Mouse (Mus musculus) midbrain, embryonic 13.5 days (tissue): ENCODE data around the gene Gm17416. TPM values are rescaled to one million over a fixed set of nuclear protein-coding genes. Genes with fewer than 3 reads are reported as not detected.

Experiments
- ATAC-seq: fragments of 200-750 bp; cut with Nextera tagmentation; 2 replicates; pipeline ENCODE4 v1.8.0; 2017; ENCODE audit warnings: mild to moderate bottlenecking, moderate TSS enrichment, moderate library complexity
- H3K27ac ChIP-seq: fragments of 300-500 bp; sonication (generic); 2 replicates; pipeline ENCODE4 v1.5.1; 2015; ENCODE audit warnings: inconsistent platforms, mild to moderate bottlenecking, moderate library complexity
- H3K27me3 ChIP-seq: fragments of 300-500 bp; sonication (generic); 2 replicates; pipeline ENCODE4 v1.6.1; 2015; ENCODE audit warnings: mild to moderate bottlenecking, inconsistent platforms
- H3K36me3 ChIP-seq: fragments of 300-500 bp; sonication (generic); 2 replicates; pipeline ENCODE4 v1.6.1; 2015; ENCODE audit warnings: mild to moderate bottlenecking, inconsistent platforms
- H3K4me1 ChIP-seq: fragments of 300-500 bp; sonication (generic); replicated peaks from 2 replicates; pipeline ENCODE4 v1.6.1; 2015; ENCODE audit warnings: inconsistent platforms
- H3K4me2 ChIP-seq: fragments of 300-500 bp; sonication (generic); replicated peaks from 2 replicates; pipeline ENCODE4 v1.6.1; 2015; ENCODE audit warnings: moderate library complexity, mild to moderate bottlenecking, inconsistent platforms
- H3K4me3 ChIP-seq: fragments of 300-500 bp; sonication (generic); replicated peaks from 2 replicates; pipeline ENCODE4 v1.5.1; 2015; ENCODE audit warnings: mild to moderate bottlenecking, inconsistent platforms
- H3K9ac ChIP-seq: fragments of 300-500 bp; sonication (generic); replicated peaks from 2 replicates; pipeline ENCODE4 v1.6.1; 2015; ENCODE audit warnings: mild to moderate bottlenecking, inconsistent platforms
- H3K9me3 ChIP-seq: fragments of 300-500 bp; sonication (generic); 2 replicates; pipeline ENCODE4 v1.6.1; 2016; ENCODE audit warnings: mild to moderate bottlenecking, inconsistent platforms
- WGBS: fragments of 180-500 bp; shearing (Covaris S2); methylation state at CpG from one replicate; pipeline ENCODE4 v1.1.7; 2015; 5-methylcytosine and 5-hydroxymethylcytosine counted together
- polyA plus RNA-seq: library from polyadenylated mRNA; unstranded; fragments of >200 nt; fragmentation: Nextera tagmentation; extraction: Ambion mirVana; gene quantifications from 2 replicates; pipeline ENCODE4 v1.2.1, GENCODE M21; 2015

Gm17416 gene
- polyA plus RNA-seq, 1 experiment from 2014 or later = not detected

DNA sequence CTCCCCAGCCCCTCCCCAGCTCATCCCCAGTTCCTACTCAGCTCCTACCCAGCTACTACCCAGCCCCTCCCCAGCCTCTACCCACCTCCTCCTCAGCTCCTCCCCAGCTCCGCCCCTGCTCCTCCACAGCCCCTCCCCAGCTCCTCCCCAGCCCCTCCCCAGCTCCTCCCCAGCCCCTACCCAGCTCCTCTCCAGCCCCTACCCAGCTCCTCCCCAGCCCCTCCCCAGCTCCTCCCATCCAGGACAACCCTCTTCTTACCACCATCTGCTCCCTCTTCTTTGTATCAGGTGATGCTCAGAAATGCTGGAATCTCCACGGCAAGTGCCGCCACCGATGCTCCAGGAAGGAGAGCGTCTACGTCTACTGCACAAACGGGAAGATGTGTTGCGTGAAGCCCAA, 43.1 kb downstream of the Gm17416 start:
- H3K4me1 ChIP-seq = no peaks in the 10 kb centered on the region
- no peaks in the 10 kb centered on the region for H3K9me3 ChIP-seq
- ATAC-seq = no peak
- H3K4me2 ChIP-seq = no peak overlapping the region
- no peak overlapping the region for H3K9ac ChIP-seq
- no peak overlapping the region for H3K4me3 ChIP-seq
- no peaks in the 10 kb centered on the region; the same call in 1 of the 2 replicates for H3K27me3 ChIP-seq
- WGBS = 36% methylated on average over 7 of the region's 8 CpGs
- H3K27ac ChIP-seq = no peak overlapping the region
- H3K36me3 ChIP-seq = no peaks in the 10 kb centered on the region

DNA sequence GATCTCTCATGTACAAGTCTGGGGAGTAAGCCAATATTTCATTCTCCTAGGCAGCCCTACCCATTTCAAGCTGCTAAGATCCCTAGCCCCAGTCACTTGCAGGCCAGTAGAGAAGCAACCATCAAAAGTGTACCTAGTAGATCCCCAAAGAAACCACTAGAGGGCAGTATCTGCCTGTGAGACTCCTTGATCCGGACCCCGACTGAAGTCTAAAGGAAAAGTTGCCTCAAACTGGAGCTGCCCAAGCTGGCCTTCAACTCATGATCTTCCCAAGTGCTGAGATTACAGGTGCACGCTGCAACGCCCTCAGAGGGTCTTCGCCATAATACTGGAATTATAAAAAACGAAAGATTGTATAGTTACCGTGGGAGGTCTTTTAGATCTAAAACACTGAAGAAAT, 46.4 kb downstream of the Gm17416 start:
- peak; percentile 70; the same call in 1 of the 2 replicates for ATAC-seq
- H3K27me3 ChIP-seq = no peaks in the 10 kb centered on the region; the same call in 1 of the 2 replicates

DNA sequence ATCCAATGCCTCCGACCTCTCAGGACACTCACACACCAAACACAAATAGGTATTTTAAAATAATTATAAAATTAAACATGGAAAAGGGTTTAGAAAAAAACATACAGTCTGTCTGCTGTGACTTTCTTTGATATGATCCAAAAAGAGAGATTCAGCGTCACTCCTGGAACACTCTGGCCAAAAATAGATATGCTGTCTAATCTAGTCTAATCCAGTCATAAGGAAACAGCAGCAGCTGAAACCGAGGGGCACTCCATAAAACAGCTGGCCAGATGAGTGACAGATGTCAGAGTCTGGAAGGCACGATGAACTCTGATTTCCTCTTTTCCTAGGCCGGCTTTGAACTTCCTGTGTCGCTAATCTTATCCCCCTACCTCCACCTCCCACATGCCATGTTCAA, 47.3 kb downstream of the Gm17416 start:
- 89% methylated on average over 6 of the region's 6 CpGs for WGBS
- Histone ChIP-seq H3K4me2 (no peak overlapping the region), H3K4me3 (no peak overlapping the region), H3K9ac (no peak overlapping the region), H3K27me3 (no peaks in the 10 kb centered on the region; the same call in 1 of the 2 replicates), H3K27ac (no peak overlapping the region), H3K4me1 (no peaks in the 10 kb centered on the region), H3K9me3 (no peaks in the 10 kb centered on the region), H3K36me3 (no peaks in the 10 kb centered on the region)
- no peak for ATAC-seq

More for the DNA sequence above, 46.4 kb downstream of the Gm17416 start:
- H3K4me1 ChIP-seq = no peaks in the 10 kb centered on the region
- H3K4me2 ChIP-seq = no peak overlapping the region
- no peak overlapping the region for H3K4me3 ChIP-seq
- no peak overlapping the region for H3K9ac ChIP-seq
- no peak overlapping the region for H3K27ac ChIP-seq
- H3K36me3 ChIP-seq = no peaks in the 10 kb centered on the region
- WGBS = 11% methylated on average over 7 of the region's 7 CpGs
- no peaks in the 10 kb centered on the region for H3K9me3 ChIP-seq

DNA sequence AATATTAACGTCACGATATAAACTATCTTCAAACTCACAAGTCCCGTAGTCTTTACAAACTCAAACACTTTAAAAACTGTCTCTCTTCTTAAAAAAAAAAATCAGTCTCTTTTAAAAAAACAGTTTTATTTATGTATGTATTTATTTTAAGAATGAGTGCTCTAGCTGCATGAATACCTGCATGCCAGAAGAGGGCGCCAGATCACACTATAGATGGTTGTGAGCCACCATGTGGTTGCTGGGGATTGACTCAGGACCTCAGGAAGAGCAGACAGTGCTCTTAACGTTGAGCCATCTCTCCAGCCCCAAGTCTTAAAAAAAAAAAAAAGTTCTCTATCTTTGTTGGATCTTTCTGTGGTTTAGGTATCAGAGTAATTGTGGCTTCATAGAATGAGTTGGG, 48.2 kb downstream of the Gm17416 start:
- no peak overlapping the region for H3K9ac ChIP-seq
- 53% methylated on average over 5 of the region's 5 CpGs for WGBS
- H3K4me3 ChIP-seq = no peak overlapping the region
- H3K4me1 ChIP-seq = no peaks in the 10 kb centered on the region
- H3K27ac ChIP-seq = no peak overlapping the region
- ATAC-seq = no peak
- H3K36me3 ChIP-seq = no peaks in the 10 kb centered on the region
- no peaks in the 10 kb centered on the region for H3K9me3 ChIP-seq
- no peaks in the 10 kb centered on the region for H3K27me3 ChIP-seq
- no peak overlapping the region for H3K4me2 ChIP-seq

Other genes with a start within 250 kb of the Gm17416 start
- 99.2 and 108 TPM in 2 replicates for gene Rbck1, start 236.7 kb upstream of the Gm17416 start, polyA plus RNA-seq
- gene Trib3, start 225.3 kb upstream of the Gm17416 start, polyA plus RNA-seq = 0.82 and 0.89 TPM in 2 replicates
- 26.8 and 28.5 TPM in 2 replicates for gene Nrsn2, start 192.7 kb upstream of the Gm17416 start, polyA plus RNA-seq
- gene Sox12, start 171.3 kb upstream of the Gm17416 start, polyA plus RNA-seq = 18.2 and 18.5 TPM in 2 replicates
- 21.4 and 26.4 TPM in 2 replicates for gene Zcchc3, start 154.3 kb upstream of the Gm17416 start, polyA plus RNA-seq
- gene 6820408C15Rik, start 153.8 kb upstream of the Gm17416 start, polyA plus RNA-seq = 0.39 and 1.7 TPM in 2 replicates
- not detected in 2 replicates for gene Defb23, start 104.7 kb upstream of the Gm17416 start, polyA plus RNA-seq
- gene Defb20, start 92.3 kb upstream of the Gm17416 start, polyA plus RNA-seq = not detected in 2 replicates
- gene Defb22, start 79.2 kb upstream of the Gm17416 start, polyA plus RNA-seq = not detected in 2 replicates
- gene Defb26, start 57.6 kb upstream of the Gm17416 start, polyA plus RNA-seq = not detected in 2 replicates
- not detected in 2 replicates for gene Defb28, start 51.1 kb upstream of the Gm17416 start, polyA plus RNA-seq
- not detected in 2 replicates for gene Defb29, start 29.2 kb upstream of the Gm17416 start, polyA plus RNA-seq
- not detected in 2 replicates for gene Defb21, start 3.4 kb downstream of the Gm17416 start, polyA plus RNA-seq
- not detected in 2 replicates for gene Defb19, start 11.0 kb downstream of the Gm17416 start, polyA plus RNA-seq
- not detected in 2 replicates for gene Defb45, start 30.1 kb downstream of the Gm17416 start, polyA plus RNA-seq
- gene Defb36, start 35.0 kb downstream of the Gm17416 start, polyA plus RNA-seq = not detected in 2 replicates
- not detected in 2 replicates for gene Defb25, start 53.7 kb downstream of the Gm17416 start, polyA plus RNA-seq
- gene Rem1, start 57.6 kb downstream of the Gm17416 start, polyA plus RNA-seq = 0.15 and 0.27 TPM in 2 replicates
- 171 and 181 TPM in 2 replicates for gene H13, start 100.1 kb downstream of the Gm17416 start, polyA plus RNA-seq
- gene Mcts2, start 117.7 kb downstream of the Gm17416 start, polyA plus RNA-seq = 42.7 and 44.1 TPM in 2 replicates
- gene Id1, start 166.9 kb downstream of the Gm17416 start, polyA plus RNA-seq = 32.8 and 39.4 TPM in 2 replicates
- 4.1 and 5.5 TPM in 2 replicates for gene Cox4i2, start 184.8 kb downstream of the Gm17416 start, polyA plus RNA-seq